Mouse (Mus musculus): ENCODE measurements around the gene Sh2d7. TPM values are rescaled to one million over a fixed set of nuclear protein-coding genes. Genes with fewer than 3 reads are reported as not detected.
A peak's percentile ranks its signal among the peaks of the same experiment; 100 is the strongest.

The Sh2d7 gene
- polyA plus RNA-seq, 1 experiment from 2014 or later, result not detected

GRCm38 (mm10) chr9:54538244-54538643, 540 bp upstream of the Sh2d7 start:
- H3K36me3 ChIP-seq (ENCODE audit: insufficient read depth, low read length), result no peaks in the 10 kb centered on the region
- ATAC-seq (ENCODE audit: low FRiP score, low TSS enrichment), result no peak
- H3K27ac ChIP-seq (ENCODE audit: low read length), result no peak overlapping the region
- H3K9me3 ChIP-seq (ENCODE audit: low read length), result no peaks in the 10 kb centered on the region
- no peak overlapping the region for H3K4me2 ChIP-seq (replicated peaks; ENCODE audit: low read depth, low read length)
- no peak overlapping the region for H3K4me3 ChIP-seq (ENCODE audit: low read length)
- no peak overlapping the region for H3K9ac ChIP-seq (replicated peaks; ENCODE audit: low read length)
- no peaks in the 10 kb centered on the region for H3K27me3 ChIP-seq (ENCODE audit: insufficient read depth, low read length)
- 93% methylated on average over 3 of the region's 3 CpGs for WGBS
- H3K4me1 ChIP-seq (ENCODE audit: insufficient read depth, low read length), result no peaks in the 10 kb centered on the region

DNA sequence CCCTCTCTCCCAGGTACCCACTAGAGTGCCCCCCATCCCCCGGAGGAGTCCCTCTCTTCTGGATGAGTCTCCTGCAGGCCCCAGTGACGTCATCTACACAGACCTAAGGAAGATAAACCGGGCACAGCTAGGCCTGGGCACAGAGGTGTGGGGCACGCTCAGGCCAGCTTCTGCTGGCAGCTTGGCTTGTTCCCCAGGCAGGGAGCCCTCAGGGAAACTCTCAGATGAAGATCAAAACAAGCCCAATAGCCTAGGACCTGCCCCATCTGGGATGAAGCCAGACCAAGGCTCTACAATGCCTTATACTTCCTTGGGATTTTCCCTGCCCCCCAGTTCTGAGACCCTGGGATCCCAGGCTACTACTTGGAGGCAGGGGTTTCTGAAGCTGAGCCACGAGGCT, 2.0 kb downstream of the Sh2d7 start:
- no peaks in the 10 kb centered on the region for H3K4me1 ChIP-seq (ENCODE audit: insufficient read depth, low read length)
- 71% methylated on average over 5 of the region's 5 CpGs for WGBS
- H3K4me2 ChIP-seq (replicated peaks; ENCODE audit: low read depth, low read length), result no peak overlapping the region
- no peak overlapping the region for H3K4me3 ChIP-seq (ENCODE audit: low read length)
- no peaks in the 10 kb centered on the region for H3K9me3 ChIP-seq (ENCODE audit: low read length)
- no peaks in the 10 kb centered on the region for H3K36me3 ChIP-seq (ENCODE audit: insufficient read depth, low read length)
- no peak overlapping the region for H3K27ac ChIP-seq (ENCODE audit: low read length)
- no peaks in the 10 kb centered on the region for H3K27me3 ChIP-seq (ENCODE audit: insufficient read depth, low read length)
- no peak overlapping the region for H3K9ac ChIP-seq (replicated peaks; ENCODE audit: low read length)
- ATAC-seq (ENCODE audit: low FRiP score, low TSS enrichment), result no peak

DNA sequence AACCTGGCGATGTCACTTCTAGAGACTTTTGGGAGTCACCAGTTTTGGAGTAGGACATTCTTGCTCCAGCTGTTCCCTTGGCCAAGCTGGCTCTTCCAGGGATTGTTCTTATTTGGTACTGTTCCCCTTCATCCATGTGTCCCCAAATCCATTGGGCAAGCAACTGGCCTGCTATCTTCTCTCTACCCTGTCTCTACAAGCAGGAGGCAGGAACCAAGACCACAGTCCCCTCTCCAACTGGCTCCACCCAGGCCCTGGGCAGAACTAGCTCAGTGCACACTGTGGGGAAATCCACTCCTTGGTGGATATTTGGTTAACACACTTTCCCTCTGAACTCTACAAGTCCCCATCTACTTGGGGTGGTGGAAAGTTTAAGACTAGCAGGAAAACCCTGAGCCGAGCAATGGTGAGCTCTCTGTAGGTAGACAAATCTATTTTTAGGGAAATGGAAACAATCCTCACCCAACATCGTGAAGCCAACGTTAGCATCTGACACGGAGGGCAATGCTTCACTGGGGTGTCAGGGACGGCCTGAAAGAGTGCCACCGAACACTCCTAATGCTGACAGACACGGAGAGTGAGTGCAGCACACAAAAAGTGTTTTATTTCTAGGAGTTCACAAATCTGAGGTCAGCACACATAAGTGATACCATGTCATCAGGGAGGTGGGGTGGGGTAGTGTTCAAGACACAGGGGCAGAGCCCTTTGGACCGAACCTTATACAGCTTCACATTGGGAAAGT, 5.6 kb downstream of the Sh2d7 start:
- H3K4me2 ChIP-seq (replicated peaks; ENCODE audit: low read depth, low read length), result no peak overlapping the region
- no peak overlapping the region for H3K9ac ChIP-seq (replicated peaks; ENCODE audit: low read length)
- no peaks in the 10 kb centered on the region for H3K9me3 ChIP-seq (ENCODE audit: low read length)
- no peaks in the 10 kb centered on the region; the same call in 1 of the 2 replicates for H3K36me3 ChIP-seq (ENCODE audit: insufficient read depth, low read length)
- H3K4me1 ChIP-seq (ENCODE audit: insufficient read depth, low read length), result no peaks in the 10 kb centered on the region
- no peak overlapping the region for H3K27ac ChIP-seq (ENCODE audit: low read length)
- H3K27me3 ChIP-seq (ENCODE audit: insufficient read depth, low read length), result no peaks in the 10 kb centered on the region
- whole genome bisulfite sequencing, result 63% methylated on average over 9 of the region's 9 CpGs
- H3K4me3 ChIP-seq (ENCODE audit: low read length), result no peak overlapping the region
- no peak for ATAC-seq (ENCODE audit: low FRiP score, low TSS enrichment)

- H3K36me3 ChIP-seq (ENCODE audit: insufficient read depth, low read length), result no peaks in the 10 kb centered on the region; the same call in 1 of the 2 replicates
- no peaks in the 10 kb centered on the region for H3K4me1 ChIP-seq (ENCODE audit: insufficient read depth, low read length)
- 82% methylated on average over 4 of the region's 4 CpGs for WGBS
- ATAC-seq (ENCODE audit: low FRiP score, low TSS enrichment), result no peak
- H3K27ac ChIP-seq (ENCODE audit: low read length), result no peak overlapping the region
- no peaks in the 10 kb centered on the region for H3K9me3 ChIP-seq (ENCODE audit: low read length)
- no peak overlapping the region for H3K4me3 ChIP-seq (ENCODE audit: low read length)
- H3K27me3 ChIP-seq (ENCODE audit: insufficient read depth, low read length), result no peaks in the 10 kb centered on the region
- H3K4me2 ChIP-seq (replicated peaks; ENCODE audit: low read depth, low read length), result no peak overlapping the region
- no peak overlapping the region for H3K9ac ChIP-seq (replicated peaks; ENCODE audit: low read length)
These were observed 6.2 kb downstream of the Sh2d7 start for GRCm38 (mm10) chr9:54544954-54545315.

DNA sequence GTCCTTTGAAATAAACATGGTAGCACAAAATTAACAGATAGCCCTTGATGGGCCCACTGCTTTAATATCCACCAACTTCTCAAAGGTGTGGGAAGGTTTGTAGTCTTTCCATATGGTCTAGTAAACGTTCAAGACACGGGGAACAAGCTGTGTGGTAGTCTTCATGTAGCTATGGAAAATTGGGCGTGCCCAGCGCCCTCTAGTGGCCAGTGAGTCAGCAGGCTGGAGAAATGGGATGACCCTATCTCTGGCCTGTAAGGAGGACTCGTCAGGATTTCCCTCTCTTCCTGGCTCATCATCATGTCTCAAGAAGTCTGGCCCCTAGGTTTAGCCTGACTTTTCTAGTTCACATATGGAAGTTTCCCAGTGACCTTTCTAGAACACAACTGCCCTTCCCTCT, 8.8 kb downstream of the Sh2d7 start:
- WGBS, result 14% methylated on average over 5 of the region's 5 CpGs
- peak; percentile 66; the same call in 1 of the 2 replicates for ATAC-seq (ENCODE audit: low FRiP score, low TSS enrichment)
- no peak overlapping the region for H3K4me2 ChIP-seq (replicated peaks; ENCODE audit: low read depth, low read length)
- H3K4me1 ChIP-seq (ENCODE audit: insufficient read depth, low read length), result no peaks in the 10 kb centered on the region
- no peaks in the 10 kb centered on the region for H3K27me3 ChIP-seq (ENCODE audit: insufficient read depth, low read length)
- H3K9ac ChIP-seq (replicated peaks; ENCODE audit: low read length), result no peak overlapping the region
- no peaks in the 10 kb centered on the region for H3K9me3 ChIP-seq (ENCODE audit: low read length)
- no peaks in the 10 kb centered on the region; the same call in 1 of the 2 replicates for H3K36me3 ChIP-seq (ENCODE audit: insufficient read depth, low read length)
- no peak overlapping the region for H3K27ac ChIP-seq (ENCODE audit: low read length)
- H3K4me3 ChIP-seq (ENCODE audit: low read length), result no peak overlapping the region

- no peak for ATAC-seq (ENCODE audit: low FRiP score, low TSS enrichment)
- WGBS, result 91% methylated on average over 6 of the region's 6 CpGs
These were observed 10.6 kb downstream of the Sh2d7 start for GRCm38 (mm10) chr9:54549433-54549832.

GRCm38 (mm10) chr9:54552409-54552808, 13.6 kb downstream of the Sh2d7 start:
- Histone ChIP-seq H3K27me3 (ENCODE audit: insufficient read depth, low read length) (no peaks in the 10 kb centered on the region), H3K4me1 (ENCODE audit: insufficient read depth, low read length) (no peaks in the 10 kb centered on the region), H3K4me2 (replicated peaks; ENCODE audit: low read depth, low read length) (no peak overlapping the region), H3K36me3 (ENCODE audit: insufficient read depth, low read length) (no peaks in the 10 kb centered on the region), H3K9ac (replicated peaks; ENCODE audit: low read length) (no peak overlapping the region), H3K27ac (ENCODE audit: low read length) (no peak overlapping the region), H3K4me3 (ENCODE audit: low read length) (no peak overlapping the region), H3K9me3 (ENCODE audit: low read length) (no peaks in the 10 kb centered on the region)
- ATAC-seq (ENCODE audit: low FRiP score, low TSS enrichment), result peak; percentile 59
- WGBS, result 24% methylated on average over 5 of the region's 5 CpGs

More at GRCm38 (mm10) chr9:54549433-54549832, 10.6 kb downstream of the Sh2d7 start:
- Histone ChIP-seq H3K4me1 (ENCODE audit: insufficient read depth, low read length) (no peaks in the 10 kb centered on the region), H3K4me2 (replicated peaks; ENCODE audit: low read depth, low read length) (no peak overlapping the region), H3K4me3 (ENCODE audit: low read length) (no peak overlapping the region), H3K9me3 (ENCODE audit: low read length) (no peaks in the 10 kb centered on the region), H3K27ac (ENCODE audit: low read length) (no peak overlapping the region), H3K36me3 (ENCODE audit: insufficient read depth, low read length) (no peaks in the 10 kb centered on the region; the same call in 1 of the 2 replicates), H3K9ac (replicated peaks; ENCODE audit: low read length) (no peak overlapping the region), H3K27me3 (ENCODE audit: insufficient read depth, low read length) (no peaks in the 10 kb centered on the region)

DNA sequence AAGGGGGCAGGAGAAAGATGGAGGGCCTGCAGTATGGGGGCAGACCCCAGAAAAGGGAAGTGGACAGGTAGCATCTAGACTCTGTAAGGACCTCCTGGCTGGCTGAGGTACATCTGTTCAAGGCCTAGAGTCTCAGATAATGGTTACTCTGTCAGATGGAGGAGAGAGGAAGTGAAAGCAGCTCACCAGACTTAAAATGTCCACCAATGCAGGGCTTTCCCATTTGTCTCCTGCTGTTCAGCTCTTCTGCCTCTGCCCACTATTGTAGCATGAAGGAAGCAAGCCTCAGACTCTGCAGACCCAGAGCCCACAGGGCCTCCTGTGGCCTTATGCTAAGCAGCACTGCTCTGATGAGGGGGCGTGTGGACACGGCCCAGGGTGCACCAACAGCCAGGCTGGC, 16.3 kb downstream of the Sh2d7 start:
- no peak overlapping the region for H3K9ac ChIP-seq (replicated peaks; ENCODE audit: low read length)
- H3K4me2 ChIP-seq (replicated peaks; ENCODE audit: low read depth, low read length), result no peak overlapping the region
- H3K27me3 ChIP-seq (ENCODE audit: insufficient read depth, low read length), result no peaks in the 10 kb centered on the region
- no peak for ATAC-seq (ENCODE audit: low FRiP score, low TSS enrichment)
- no peak overlapping the region for H3K27ac ChIP-seq (ENCODE audit: low read length)
- WGBS, result 61% methylated on average over 2 of the region's 2 CpGs
- no peaks in the 10 kb centered on the region for H3K9me3 ChIP-seq (ENCODE audit: low read length)
- H3K4me3 ChIP-seq (ENCODE audit: low read length), result no peak overlapping the region
- H3K36me3 ChIP-seq (ENCODE audit: insufficient read depth, low read length), result no peaks in the 10 kb centered on the region
- H3K4me1 ChIP-seq (ENCODE audit: insufficient read depth, low read length), result peaks cover 5% of the 10 kb centered on the region; the same call in 1 of the 2 replicates

GRCm38 (mm10) chr9:54558731-54559130, 19.9 kb downstream of the Sh2d7 start:
- H3K9me3 ChIP-seq (ENCODE audit: low read length), result no peaks in the 10 kb centered on the region
- H3K27me3 ChIP-seq (ENCODE audit: insufficient read depth, low read length), result no peaks in the 10 kb centered on the region
- H3K4me3 ChIP-seq (ENCODE audit: low read length), result no peak overlapping the region
- ATAC-seq (ENCODE audit: low FRiP score, low TSS enrichment), result no peak
- H3K36me3 ChIP-seq (ENCODE audit: insufficient read depth, low read length), result no peaks in the 10 kb centered on the region
- no peak overlapping the region for H3K27ac ChIP-seq (ENCODE audit: low read length)
- peaks cover 8% of the 10 kb centered on the region; the same call in 1 of the 2 replicates for H3K4me1 ChIP-seq (ENCODE audit: insufficient read depth, low read length)
- 61% methylated on average over 8 of the region's 8 CpGs for WGBS
- no peak overlapping the region for H3K9ac ChIP-seq (replicated peaks; ENCODE audit: low read length)
- no peak overlapping the region for H3K4me2 ChIP-seq (replicated peaks; ENCODE audit: low read depth, low read length)

GRCm38 (mm10) chr9:54559771-54560471, 21.1 kb downstream of the Sh2d7 start, which contains the start of gene Cib2:
TSS of gene Cib2 (minus strand) at chr9:54560218.
- under 1% methylated on average over 51 of the region's 54 CpGs for WGBS
- peak; percentile 99 for ATAC-seq (ENCODE audit: low FRiP score, low TSS enrichment)
- Histone ChIP-seq H3K4me1 (ENCODE audit: insufficient read depth, low read length) (peaks cover 8% of the 10 kb centered on the region; the same call in 1 of the 2 replicates), H3K4me3 (ENCODE audit: low read length) (peak within 1 kb of the TSS; percentile 63), H3K9ac (replicated peaks; ENCODE audit: low read length) (peak within 1 kb of the TSS; percentile 64), H3K9me3 (ENCODE audit: low read length) (no peaks in the 10 kb centered on the region), H3K36me3 (ENCODE audit: insufficient read depth, low read length) (no peaks in the 10 kb centered on the region), H3K27me3 (ENCODE audit: insufficient read depth, low read length) (no peaks in the 10 kb centered on the region), H3K27ac (ENCODE audit: low read length) (no peak within 1 kb of the TSS), H3K4me2 (replicated peaks; ENCODE audit: low read depth, low read length) (peak within 1 kb of the TSS; percentile 85)

Data from kidney, embryonic 16.5 days (tissue).